Mouse (Mus musculus) liver, embryonic 14.5 days (tissue): ENCODE measurements around the gene Cit. TPM values are rescaled to one million over a fixed set of nuclear protein-coding genes. Genes with fewer than 3 reads are reported as not detected.

ENCODE experiments used
- ATAC-seq: fragments of 200-750 bp; cut with Nextera tagmentation; 2 replicates; pipeline ENCODE4 v1.8.0; 2017; ENCODE audit warnings: moderate number of reproducible peaks, mild to moderate bottlenecking, moderate library complexity; ENCODE audit not compliant: insufficient read depth
- DNase-seq, 3 experiments: peaks; one replicate each; pipeline ENCODE4 v3.0.0-alpha.2; 2012 to 2013; ENCODE audit warnings: low read depth in 3 of 3, low spot score in 3 of 3
- H3K27ac ChIP-seq: fragments of 300-500 bp; sonication (generic); 2 replicates; pipeline ENCODE4 v1.5.1; 2014; ENCODE audit warnings: moderate library complexity, mild to moderate bottlenecking, control low read depth, inconsistent platforms
- H3K27me3 ChIP-seq: fragments of 300-500 bp; sonication (generic); 2 replicates; pipeline ENCODE4 v1.6.1; 2014; ENCODE audit warnings: mild to moderate bottlenecking, low read length, moderate library complexity; ENCODE audit not compliant: control insufficient read depth, insufficient read depth
- H3K36me3 ChIP-seq: fragments of 300-500 bp; sonication (generic); replicated peaks from 2 replicates; pipeline ENCODE4 v1.6.1; 2014; ENCODE audit warnings: low read depth; ENCODE audit not compliant: control insufficient read depth, insufficient read depth
- H3K4me1 ChIP-seq, 2 experiments: fragments of 200-500 bp in 1 of 2; fragments of 300-500 bp in 1 of 2; sonication (generic) in 1 of 2; replicated peaks; 2 replicates each; pipeline ENCODE4 v1.6.1; 2012 to 2014; ENCODE audit warnings: antibody characterized with exemption in 1 of 2, inconsistent platforms in 1 of 2, low read length in 1 of 2; ENCODE audit not compliant: control insufficient read depth in 2 of 2, insufficient read depth in 2 of 2
- H3K4me2 ChIP-seq: fragments of 300-500 bp; sonication (generic); 2 replicates; pipeline ENCODE4 v1.6.1; 2014; ENCODE audit warnings: low read depth, mild to moderate bottlenecking, control low read depth, moderate library complexity
- H3K4me3 ChIP-seq, 2 experiments: fragments of 200-500 bp in 1 of 2; fragments of 300-500 bp in 1 of 2; sonication (generic) in 1 of 2; 2 replicates each; pipeline ENCODE4 v1.5.1; 2012 to 2014; ENCODE audit warnings: low read depth in 2 of 2, low read length in 2 of 2, mild to moderate bottlenecking in 2 of 2, control low read depth in 1 of 2, inconsistent platforms in 1 of 2, moderate library complexity in 1 of 2; ENCODE audit not compliant: insufficient read depth in 1 of 2
- H3K9ac ChIP-seq: fragments of 300-500 bp; sonication (generic); replicated peaks from 2 replicates; pipeline ENCODE4 v1.6.1; 2014; ENCODE audit warnings: mild to moderate bottlenecking, control low read depth, moderate library complexity
- H3K9me3 ChIP-seq: fragments of 300-500 bp; sonication (generic); 2 replicates; pipeline ENCODE4 v1.6.1; 2016; ENCODE audit warnings: low read length, mixed read lengths; ENCODE audit not compliant: control insufficient read depth
- CTCF ChIP-seq: IDR thresholded peaks from 2 replicates; pipeline ENCODE4 v1.5.1; 2016; ENCODE audit warnings: antibody characterized with exemption, low read depth, control low read depth
- EP300 ChIP-seq: IDR thresholded peaks from 2 replicates; pipeline ENCODE4 v1.6.1; 2016; ENCODE audit warnings: antibody characterized with exemption, low read depth
- WGBS: fragments of 180-500 bp; shearing (Covaris S2); extraction: QIAGEN DNeasy Blood & Tissue Kit; methylation state at CpG from one replicate; pipeline ENCODE4 v1.1.7; 2014; ENCODE audit not compliant: insufficient replicate concordance; 5-methylcytosine and 5-hydroxymethylcytosine counted together
- polyA plus RNA-seq, 2 experiments: library from polyadenylated mRNA; depleted of rRNA in 1 of 2; stranded (reverse) in 1 of 2; unstranded in 1 of 2; fragments of >200 nt; fragmentation: Nextera tagmentation in 1 of 2; extraction: Ambion mirVana in 1 of 2; gene quantifications; 2 replicates each; pipeline versions ENCODE4 v1.2.1 to v1.2.3; 2012 to 2014

Cit gene
- polyA plus RNA-seq, 2 experiments, result 21.1 to 24.5 TPM

GRCm38 (mm10) chr5:115908699-115909098 is 63.6 kb downstream of the Cit start:
- ATAC-seq (no peak), DNase-seq (no peak)
- no peaks in the 10 kb centered on the region for H3K9me3 ChIP-seq
- H3K27me3 ChIP-seq, result no peaks in the 10 kb centered on the region
- 82% methylated on average over 12 of the region's 12 CpGs for WGBS
- 0 out of 4 replicates have a peak, but pooled peaks cover 0 to 3% of the 10 kb centered on the region in 2 experiments for H3K4me1 ChIP-seq
- no peak overlapping the region for H3K27ac ChIP-seq
- H3K4me2 ChIP-seq, result no peak overlapping the region; the same call in 1 of the 2 replicates
- no peak for TF ChIP-seq EP300
- TF ChIP-seq CTCF, result no peak
- H3K4me3 ChIP-seq, result no peak overlapping the region
- H3K36me3 ChIP-seq, result peaks cover 3% of the 10 kb centered on the region; the same call in 1 of the 2 replicates
- no peak overlapping the region for H3K9ac ChIP-seq

- peaks cover 3% of the 10 kb centered on the region; the same call in 1 of the 2 replicates for H3K36me3 ChIP-seq
- no peaks in the 10 kb centered on the region for H3K9me3 ChIP-seq
- WGBS, result 74% methylated on average over 11 of the region's 11 CpGs
- no peak overlapping the region; the same call in 1 of the 2 replicates for H3K4me2 ChIP-seq
- H3K27ac ChIP-seq, result no peak overlapping the region
- H3K27me3 ChIP-seq, result no peaks in the 10 kb centered on the region
- 0 out of 4 replicates have a peak, but pooled peaks cover 0 to 3% of the 10 kb centered on the region in 2 experiments for H3K4me1 ChIP-seq
- TF ChIP-seq EP300 (no peak), CTCF (no peak)
- no peak overlapping the region for H3K4me3 ChIP-seq
- H3K9ac ChIP-seq, result no peak overlapping the region; the same call in 1 of the 2 replicates
- ATAC-seq (no peak), DNase-seq (no peak)
Measured at GRCm38 (mm10) chr5:115909106-115909505, 64.0 kb downstream of the Cit start.

- ATAC-seq (no peak), DNase-seq (no peak)
- 0 out of 4 replicates have a peak, but pooled peaks cover 0 to 3% of the 10 kb centered on the region in 2 experiments for H3K4me1 ChIP-seq
- no peak overlapping the region for H3K4me2 ChIP-seq
- TF ChIP-seq EP300, result no peak
- TF ChIP-seq CTCF, result no peak
- peaks cover 3% of the 10 kb centered on the region; the same call in 1 of the 2 replicates for H3K36me3 ChIP-seq
- no peak overlapping the region for H3K9ac ChIP-seq
- 69% methylated on average over 11 of the region's 11 CpGs for WGBS
- H3K27me3 ChIP-seq, result no peaks in the 10 kb centered on the region
- no peak overlapping the region for H3K4me3 ChIP-seq
- H3K27ac ChIP-seq, result no peak overlapping the region
- no peaks in the 10 kb centered on the region for H3K9me3 ChIP-seq
Measured at GRCm38 (mm10) chr5:115910491-115910890, 65.4 kb downstream of the Cit start.

- ATAC-seq (no peak), DNase-seq (no peak)
- Histone ChIP-seq H3K4me2 (no peak overlapping the region), H3K27ac (no peak overlapping the region), H3K27me3 (no peaks in the 10 kb centered on the region), H3K9ac (no peak overlapping the region), H3K4me3 (no peak overlapping the region), H3K9me3 (no peaks in the 10 kb centered on the region), H3K4me1 (peaks cover 14 to 19% of the 10 kb centered on the region in 2 experiments), H3K36me3 (no peaks in the 10 kb centered on the region; the same call in 1 of the 2 replicates)
- no peak for TF ChIP-seq CTCF
- no peak for TF ChIP-seq EP300
- WGBS, result 87% methylated on average over 5 of the region's 5 CpGs
Measured at GRCm38 (mm10) chr5:115915481-115915880, 70.4 kb downstream of the Cit start.

- H3K4me2 ChIP-seq, result peak overlapping the region; percentile 45
- no peaks in the 10 kb centered on the region for H3K9me3 ChIP-seq
- DNase-seq, result no peak
- H3K27ac ChIP-seq, result peak overlapping the region; percentile 60
- H3K36me3 ChIP-seq, result no peaks in the 10 kb centered on the region; the same call in 1 of the 2 replicates
- no peak for ATAC-seq
- H3K4me1 ChIP-seq, result peaks cover 14 to 19% of the 10 kb centered on the region in 2 experiments
- no peak for TF ChIP-seq EP300
- WGBS, result 81% methylated on average over 4 of the region's 4 CpGs
- H3K9ac ChIP-seq, result no peak overlapping the region; the same call in 1 of the 2 replicates
- H3K4me3 ChIP-seq, result no peak overlapping the region; a peak in 1 of 4 replicates
- no peaks in the 10 kb centered on the region for H3K27me3 ChIP-seq
Measured at GRCm38 (mm10) chr5:115917960-115918359, 72.9 kb downstream of the Cit start.
